Mouse (Mus musculus) thymus, postnatal 36 days (tissue): ENCODE results near the gene 4930539E08Rik.

Experiments
- DNase-seq, 2 experiments: peaks; one replicate each; pipeline ENCODE4 v3.0.0; 2022; ENCODE audit warnings: mixed read lengths in 2 of 2

The 4930539E08Rik gene

DNA sequence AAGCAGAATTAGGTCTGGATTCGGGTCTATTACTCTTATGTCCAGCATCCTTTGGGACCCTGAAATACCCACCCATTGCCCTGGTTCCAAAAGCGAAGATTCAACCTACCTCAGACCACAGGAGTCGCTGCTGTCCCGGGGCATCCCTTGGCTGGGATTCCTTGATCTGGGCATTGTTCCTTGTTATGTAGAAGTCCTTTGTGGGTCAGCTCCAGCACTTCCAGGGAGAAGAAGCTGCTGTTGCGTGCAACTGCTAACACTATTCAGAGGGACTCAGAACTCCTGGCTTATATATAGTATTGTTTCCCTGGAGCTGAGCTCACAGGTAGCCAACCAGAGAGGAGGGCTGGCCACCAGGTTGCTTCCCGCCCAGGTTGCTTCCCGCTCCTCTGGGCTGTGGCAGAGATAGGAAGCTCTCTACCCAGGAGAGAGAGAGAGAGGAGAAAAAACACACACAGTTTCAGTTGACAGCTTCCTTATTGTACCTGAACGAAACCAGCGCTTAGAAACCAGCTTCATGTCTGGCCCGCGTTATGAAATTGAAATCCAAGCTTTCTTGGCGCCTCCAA lies at the start of gene 4930539E08Rik:
TSS of gene 4930539E08Rik (minus strand) at position 265 of the 569 bp plus-strand sequence.
- DNase-seq: no peak

DNA sequence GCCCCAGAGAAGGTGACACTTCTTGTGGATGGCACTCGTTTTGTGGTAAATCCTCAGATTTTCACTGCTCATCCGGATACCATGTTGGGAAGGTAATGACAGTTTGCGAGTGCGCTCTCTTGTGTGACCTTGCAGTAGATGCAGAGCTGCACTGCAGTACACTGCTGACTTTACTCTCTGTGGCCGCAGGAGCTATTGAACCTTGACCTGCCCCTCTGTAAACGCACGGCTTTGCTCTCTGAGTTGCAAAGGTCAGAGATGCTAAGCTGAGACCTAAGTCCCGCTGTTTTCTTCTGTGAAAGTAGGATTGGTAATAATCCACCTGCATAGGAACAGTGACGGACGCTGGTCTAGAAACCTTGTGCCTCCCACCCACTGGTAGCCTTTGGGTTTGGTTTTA lies 46.5 kb upstream of the 4930539E08Rik start:
- no peak for DNase-seq

DNA sequence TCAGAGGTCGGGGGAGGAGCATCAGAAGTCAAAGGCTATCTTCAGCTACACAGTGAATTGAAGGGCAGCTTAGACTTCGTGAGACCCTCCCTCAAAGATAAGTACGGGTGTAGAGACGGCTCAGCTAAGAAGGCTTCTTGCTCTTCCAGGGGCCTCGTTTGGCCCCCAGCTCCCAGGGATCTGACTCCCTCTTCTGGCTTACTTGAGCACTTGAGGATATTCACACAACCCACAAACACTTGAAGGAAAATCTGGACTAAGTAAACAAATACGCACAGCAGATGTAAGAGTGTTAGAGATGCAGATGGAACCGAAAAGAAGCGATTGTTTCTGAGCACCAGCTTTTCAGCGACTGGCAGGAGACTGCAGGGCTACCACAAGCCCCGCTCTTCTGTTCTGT lies 45.5 kb upstream of the 4930539E08Rik start:
- no peak for DNase-seq

- DNase-seq: no peak
Observed at GRCm38 (mm10) chr17:28954416-28954815, 39.3 kb upstream of the 4930539E08Rik start.

GRCm38 (mm10) chr17:28953251-28953650 lies 38.1 kb upstream of the 4930539E08Rik start:
- no peak for DNase-seq

DNA sequence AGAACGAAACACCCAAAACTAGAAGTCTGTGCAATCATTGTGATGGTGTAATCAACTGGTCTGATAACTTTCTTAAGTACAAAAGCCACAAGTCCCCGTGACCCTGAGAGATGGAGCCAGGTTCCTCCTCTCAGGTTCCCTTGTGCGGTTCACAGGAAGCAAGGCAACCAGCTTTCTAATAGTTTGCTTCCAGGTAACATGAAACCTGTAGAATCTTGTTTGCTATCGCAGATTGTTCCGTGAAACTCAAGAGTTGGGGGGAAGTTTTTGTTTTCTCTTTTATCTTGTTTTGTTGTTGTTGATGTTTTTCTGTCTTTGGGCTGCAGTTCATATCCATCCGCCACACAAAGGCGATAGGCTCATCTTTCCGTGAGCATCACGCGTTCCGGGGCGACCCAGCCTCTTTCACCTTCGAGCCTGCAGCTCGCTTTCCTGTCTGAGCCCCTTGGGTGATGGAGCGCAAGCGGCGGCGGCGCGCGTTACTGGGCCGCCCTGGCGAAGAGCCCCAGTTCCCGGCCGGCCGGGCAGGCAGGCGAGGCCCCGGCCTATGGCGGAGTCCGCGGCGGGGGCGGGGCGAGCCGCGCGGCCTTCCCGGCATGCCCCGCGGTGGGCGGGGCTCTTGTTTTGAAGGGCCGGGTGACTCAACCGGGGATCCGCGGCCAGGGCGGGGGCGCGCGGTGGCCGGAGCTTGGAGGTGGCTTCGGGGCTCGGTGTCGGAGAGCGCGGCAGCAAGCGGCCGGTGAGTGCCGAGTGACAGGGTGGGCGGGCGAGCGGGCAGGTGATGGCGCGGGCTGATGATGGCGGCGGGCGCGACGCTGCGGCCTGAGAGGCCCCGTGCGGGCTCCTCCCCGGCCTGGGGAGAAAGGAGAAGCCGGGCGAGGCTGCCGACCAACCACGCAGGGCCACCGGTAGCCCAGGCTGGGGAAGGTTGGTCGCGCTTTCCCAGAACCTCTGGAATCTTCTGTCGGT lies 37.0 kb upstream of the 4930539E08Rik start, which contains the start of gene Kctd20:
TSS of gene Kctd20 (plus strand) at position 120 of the 969 bp plus-strand sequence.
- peak; percentile 93 to 95 for DNase-seq

DNA sequence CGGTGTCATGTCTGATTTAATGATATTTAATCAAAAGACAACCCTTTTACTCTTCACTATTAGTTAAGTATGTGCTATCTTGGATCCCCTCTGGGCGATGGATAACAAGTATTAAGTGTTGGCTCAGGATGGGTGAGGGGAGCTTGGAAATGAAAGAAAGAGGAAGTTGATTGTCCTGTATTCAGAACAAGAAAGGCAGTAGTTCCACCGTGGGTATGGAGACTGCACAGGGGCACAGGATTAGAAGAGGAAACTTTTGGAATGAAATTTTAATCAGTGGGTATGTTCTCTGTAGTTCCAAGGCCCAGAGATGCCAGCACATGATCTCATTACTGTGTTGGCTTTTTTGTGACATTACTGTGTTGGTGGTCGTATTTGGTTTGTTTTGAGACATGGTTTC lies 35.6 kb upstream of the 4930539E08Rik start:
- no peak for DNase-seq

DNA sequence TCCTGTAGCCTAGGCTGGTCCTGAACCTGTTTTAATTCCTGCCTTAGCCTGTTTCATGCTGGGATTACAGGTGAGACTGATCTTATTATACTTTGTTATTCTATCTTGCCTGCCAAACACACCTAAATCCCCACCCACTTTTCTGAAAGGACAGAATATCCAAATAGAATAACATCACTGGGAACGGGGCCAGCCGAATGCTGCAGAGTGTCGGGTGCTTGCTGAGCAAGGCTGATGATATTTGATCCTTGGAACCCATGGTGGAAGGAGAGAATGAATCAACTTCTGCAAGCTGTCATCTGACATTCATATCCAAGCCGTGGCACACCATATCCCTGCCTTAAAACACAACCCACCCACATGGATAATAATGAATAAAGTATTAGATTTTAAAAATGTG lies 33.5 kb upstream of the 4930539E08Rik start:
- DNase-seq: no peak

DNA sequence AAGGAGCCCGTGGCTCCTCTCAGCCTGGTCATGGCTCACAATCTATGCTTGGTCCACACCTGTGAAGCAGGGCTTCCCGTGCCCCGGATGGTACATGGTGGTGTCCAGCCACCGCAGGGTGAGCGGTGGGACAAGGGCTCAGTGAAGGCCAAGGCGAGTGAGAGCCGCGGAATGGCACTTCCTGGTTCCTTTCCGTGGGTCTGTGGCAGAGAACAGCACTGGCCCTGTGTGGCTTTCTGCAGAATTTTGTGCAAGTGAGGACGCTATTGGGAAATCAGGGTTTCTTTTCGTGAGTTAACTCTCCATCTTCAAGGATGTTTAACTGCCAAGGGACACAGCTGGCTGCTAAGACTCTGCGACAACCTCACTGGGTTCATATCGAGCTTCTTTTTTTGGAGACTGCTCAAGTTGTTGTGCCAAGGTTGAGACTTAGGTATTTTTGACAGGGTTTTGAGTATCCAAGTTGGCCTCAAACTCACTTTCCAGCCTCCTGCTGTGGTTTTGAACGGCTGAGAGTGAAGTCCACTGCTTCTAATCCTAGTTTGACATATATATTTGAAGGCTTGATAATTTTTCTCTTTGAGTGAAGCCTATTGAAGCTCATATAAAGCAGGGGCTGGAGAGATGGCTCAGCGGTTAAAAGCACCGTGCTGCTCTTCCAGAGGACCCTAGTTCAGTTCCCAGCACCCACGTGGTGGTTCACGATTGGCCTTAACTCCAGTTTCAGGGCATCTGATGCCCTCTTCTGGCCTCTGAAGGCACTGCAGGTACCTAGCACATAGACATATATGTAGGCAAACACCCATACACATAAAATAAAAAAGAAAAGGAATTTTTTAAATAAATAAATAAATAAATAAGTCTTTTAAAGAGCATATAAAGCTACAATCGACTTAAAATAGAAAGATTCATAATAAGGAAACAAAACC lies 32.2 kb upstream of the 4930539E08Rik start:
- DNase-seq: no peak

- no peak for DNase-seq
Observed at GRCm38 (mm10) chr17:28944481-28944880, 29.4 kb upstream of the 4930539E08Rik start.

- no peak for DNase-seq
Observed at GRCm38 (mm10) chr17:28943740-28944139, 28.6 kb upstream of the 4930539E08Rik start, which contains the start of gene Pxt1. Gene Pxt1 (minus strand): TSS chr17:28943840.

DNA sequence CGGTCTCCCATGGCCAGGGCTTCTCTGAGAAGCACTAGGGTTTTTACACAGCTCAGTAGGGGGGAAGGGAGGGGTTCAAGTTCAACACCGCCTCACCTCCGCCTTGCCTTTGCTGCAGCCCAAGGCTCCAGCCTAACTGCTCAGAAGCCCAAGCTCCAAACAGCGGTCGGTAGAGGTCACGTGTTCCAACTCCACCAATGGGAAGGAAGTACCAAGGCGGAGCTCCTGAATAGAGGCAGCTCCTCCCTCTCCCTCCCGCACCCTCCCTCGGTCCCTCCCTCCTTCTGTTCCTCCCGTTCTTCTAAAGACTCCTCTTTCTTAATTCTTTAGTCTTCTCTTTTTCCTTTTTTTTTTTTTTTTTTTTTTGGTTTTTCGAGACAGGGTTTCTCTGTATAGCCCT lies 27.0 kb upstream of the 4930539E08Rik start:
- peak; percentile 19 to 30 for DNase-seq

DNA sequence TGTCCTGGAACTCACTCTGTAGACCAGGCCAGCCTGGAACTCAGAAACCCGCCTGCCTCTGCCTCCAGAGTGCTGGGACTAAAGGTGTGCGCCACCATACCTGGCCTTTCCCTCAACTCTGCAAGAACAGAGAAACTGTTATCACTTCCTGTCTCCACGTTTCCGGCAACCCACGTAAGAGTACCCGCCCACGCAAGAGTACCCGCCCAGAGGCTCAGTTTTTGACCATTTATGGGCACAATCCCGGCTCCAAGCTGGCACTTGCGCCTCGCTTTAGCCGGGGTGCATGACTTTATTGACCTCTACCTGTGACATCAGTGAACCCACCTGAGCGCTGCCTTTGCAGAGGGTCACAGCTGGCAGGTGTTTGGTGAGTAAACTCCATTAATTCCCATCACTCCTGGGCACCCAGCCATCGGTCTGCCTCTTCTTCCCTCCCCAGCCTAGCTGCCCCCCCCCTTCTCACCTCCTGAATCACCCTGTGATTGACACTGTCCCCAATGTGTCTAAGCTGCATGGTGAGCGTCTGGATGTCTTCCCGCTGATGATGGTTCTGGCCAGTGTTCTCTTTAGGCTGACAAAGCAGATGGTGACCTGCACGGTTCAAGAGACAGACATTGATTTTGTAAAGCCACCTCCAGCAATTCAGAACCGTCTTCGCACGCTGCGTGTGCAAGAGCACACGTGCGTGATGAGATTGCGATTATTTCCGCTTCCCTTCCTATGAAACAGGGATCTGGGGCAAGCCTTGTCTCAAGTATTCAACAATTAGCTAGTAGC lies 25.8 kb upstream of the 4930539E08Rik start:
- no peak for DNase-seq

GRCm38 (mm10) chr17:28936622-28937345 lies 21.7 kb upstream of the 4930539E08Rik start:
- peak; percentile 56 to 66 for DNase-seq

GRCm38 (mm10) chr17:28936133-28936532 lies 21.0 kb upstream of the 4930539E08Rik start:
- no peak for DNase-seq

GRCm38 (mm10) chr17:28934120-28934916 lies 19.2 kb upstream of the 4930539E08Rik start:
- DNase-seq: no peak

DNA sequence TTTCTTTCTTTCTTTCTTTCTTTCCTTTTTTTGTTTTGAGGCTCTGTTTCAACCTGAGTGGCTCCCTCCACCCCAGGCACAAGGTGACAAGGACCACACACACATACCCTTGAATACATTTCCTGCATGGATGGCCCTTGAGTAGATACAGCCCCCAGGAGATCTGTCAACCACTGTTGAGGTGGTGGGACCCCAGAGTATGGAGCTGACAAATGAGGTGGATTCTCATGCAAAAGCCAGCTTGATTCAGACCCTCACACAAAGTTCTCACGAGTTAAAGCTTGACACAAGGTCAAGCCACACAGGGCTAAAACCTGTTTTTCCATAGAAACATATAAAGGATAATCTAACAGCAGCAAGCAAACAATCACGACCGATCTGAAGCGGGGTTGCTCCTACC lies 17.1 kb upstream of the 4930539E08Rik start:
- DNase-seq: no peak

DNA sequence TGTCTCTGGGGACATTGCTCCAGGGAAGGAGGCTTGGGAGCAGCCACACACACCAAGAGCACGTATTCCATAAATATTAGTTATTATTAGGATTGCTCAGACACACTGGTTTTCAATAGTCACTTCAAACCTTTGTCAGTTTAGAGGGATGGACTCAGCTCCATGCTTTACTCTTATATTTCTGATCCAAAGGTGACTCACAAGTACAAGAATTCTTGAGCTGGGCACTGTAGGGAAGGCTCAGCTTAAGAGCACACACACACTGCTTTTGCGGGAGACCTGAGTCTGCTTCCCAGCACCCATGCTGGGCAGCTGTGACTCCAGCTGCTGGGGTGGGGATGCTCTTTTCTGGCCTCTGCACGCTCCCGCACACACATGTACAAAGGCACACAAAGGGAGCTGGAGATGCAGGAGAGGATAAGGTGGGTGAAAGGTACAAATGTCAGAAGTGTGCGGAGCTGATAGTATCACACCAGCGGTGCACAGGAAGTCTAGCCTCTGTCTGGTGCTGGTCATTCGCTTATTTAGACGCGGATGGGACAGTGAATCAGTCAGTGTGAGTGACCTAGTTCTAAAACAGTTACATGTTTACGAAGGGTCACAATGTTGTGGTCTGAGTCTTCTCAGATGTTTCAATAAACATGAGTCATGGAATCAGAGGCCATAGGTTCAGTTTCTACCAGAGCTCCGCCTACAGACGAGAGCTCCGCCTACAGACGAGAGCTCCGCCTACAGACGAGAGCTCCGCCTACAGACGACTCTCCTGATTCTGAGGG lies 16.5 kb upstream of the 4930539E08Rik start:
- DNase-seq: no peak

DNA sequence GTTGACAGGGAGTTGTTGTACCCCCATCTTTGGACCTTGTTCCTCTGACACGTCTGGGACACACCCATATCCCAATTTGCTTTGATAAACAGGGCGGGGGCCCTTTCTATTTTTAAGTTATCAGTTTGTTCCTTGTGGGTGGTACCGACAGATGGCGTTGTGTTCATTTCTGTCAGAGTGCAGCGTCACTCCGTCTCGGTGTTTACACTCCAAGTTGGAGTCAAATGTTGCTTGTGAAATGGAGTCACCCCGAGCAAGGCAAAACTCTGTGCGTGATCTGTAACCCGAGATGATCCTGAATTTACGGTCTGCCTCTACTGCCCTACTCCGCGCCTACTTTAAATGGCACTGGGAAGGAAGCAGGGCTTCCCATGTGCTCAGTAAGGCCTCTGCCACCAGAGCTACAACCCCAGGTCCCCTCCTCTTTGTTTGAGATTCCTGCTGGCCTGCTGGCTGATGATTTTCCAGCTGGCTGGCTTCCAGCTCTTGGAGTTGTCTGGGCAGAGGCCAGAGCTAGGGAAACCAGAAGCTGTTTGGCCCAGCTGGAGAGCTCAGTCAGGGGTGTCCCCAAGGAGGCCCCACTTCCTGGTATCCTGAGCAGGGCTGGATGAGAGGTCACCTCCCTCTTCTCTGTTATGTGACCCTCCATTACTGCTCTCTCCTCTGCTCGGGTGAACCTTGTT lies 15.4 kb upstream of the 4930539E08Rik start:
- no peak for DNase-seq
